Mouse (Mus musculus): Measurements from ENCODE around the gene Reep6.

DNA sequence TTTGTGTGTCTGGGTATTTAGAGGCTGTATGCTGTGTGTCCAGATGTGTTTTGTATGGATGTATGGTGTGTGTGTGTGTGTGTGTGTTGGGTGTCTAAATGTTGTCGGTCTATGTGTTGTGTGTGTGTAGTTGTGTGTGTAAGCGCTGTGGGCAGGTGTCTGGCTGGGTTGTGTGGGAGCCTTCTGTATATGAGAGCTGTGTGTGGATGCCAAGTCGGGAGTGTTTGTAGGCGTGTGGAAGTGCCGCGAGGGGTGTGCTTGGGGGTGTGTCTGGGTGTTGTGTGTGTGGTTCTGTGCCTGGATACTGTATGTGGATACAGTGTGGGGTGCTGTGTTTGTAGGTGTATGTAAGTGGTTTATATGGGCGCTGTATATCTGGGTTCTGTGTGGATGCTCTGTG is 27.6 kb downstream of the Reep6 start:
- TF ChIP-seq CTCF (IDR thresholded peaks at IDR 0.05; ENCODE audit: low read depth, low read length) (no peak), EP300 (IDR thresholded peaks at IDR 0.05; ENCODE audit: insufficient read depth, low read depth, low read length) (no peak)
